In genomic region chr10:69534716-69535115, GRCm38 (mm10) we compare ENCODE assay signal across 8 mouse cellular contexts.
A peak's percentile ranks its signal among the peaks of the same experiment; 100 is the strongest.
DNase-seq lines count a peak whose midpoint lies in the region; ATAC-seq and TF ChIP-seq lines count a peak whose summit lies in the region.

No protein-coding gene starts in this region.

- peak overlapping the region; percentile 77 for H3K9ac ChIP-seq in forebrain, embryonic 15.5 days (replicated peaks)
- H3K9ac ChIP-seq in liver, embryonic 14.5 days (replicated peaks), result no peak overlapping the region

- H3K4me3 ChIP-seq in C2C12 (ENCODE audit: insufficient read depth, poor library complexity, severe bottlenecking), result peak overlapping the region; percentile 27
- H3K4me3 ChIP-seq in forebrain, embryonic 15.5 days, result peak overlapping the region; percentile 66
- H3K4me3 ChIP-seq in liver, embryonic 14.5 days (ENCODE audit: insufficient read depth in 1 of 2, low read depth in 2 of 2, low read length in 2 of 2), result no peak overlapping the region

- peaks cover 36% of the 10 kb centered on the region for H3K79me2 ChIP-seq in C2C12 (ENCODE audit: control insufficient read depth, insufficient read depth)

- peaks cover 33% of the 10 kb centered on the region for H3K4me1 ChIP-seq in forebrain, embryonic 15.5 days
- no peaks in the 10 kb centered on the region for H3K4me1 ChIP-seq in liver, embryonic 14.5 days (replicated peaks; ENCODE audit: control insufficient read depth in 2 of 2, insufficient read depth in 2 of 2, low read length in 1 of 2)

- peak overlapping the region; percentile 51 for H3K4me2 ChIP-seq in forebrain, embryonic 15.5 days (replicated peaks)
- peak overlapping the region; percentile 38 for H3K4me2 ChIP-seq in liver, embryonic 14.5 days (ENCODE audit: low read depth)

- H3ac ChIP-seq in C2C12 (ENCODE audit: control insufficient read depth, insufficient read length, low read depth), result peak overlapping the region; percentile 12

- H3K79me3 ChIP-seq in C2C12 (ENCODE audit: low read depth), result peaks cover 6% of the 10 kb centered on the region

- intact Hi-C loops in left cerebral cortex, postnatal 10 days (cut with DNase I), result loop anchor here (5.0 to 10.0 kb wide), 4 partner anchors 38 to 120 kb away; no protein-coding TSS in a partner anchor

- TF ChIP-seq CTCF in C2C12 (IDR thresholded peaks at IDR 0.05; ENCODE audit: control insufficient read depth, insufficient read depth, insufficient read length), result no peak
- no peak for TF ChIP-seq CTCF in liver, embryonic 14.5 days (IDR thresholded peaks at IDR 0.05; ENCODE audit: low read depth)

- H3K27me3 ChIP-seq in C2C12 (ENCODE audit: control insufficient read depth, insufficient read depth, insufficient read length), result no peaks in the 10 kb centered on the region
- H3K27me3 ChIP-seq in forebrain, embryonic 15.5 days, result no peaks in the 10 kb centered on the region
- H3K27me3 ChIP-seq in liver, embryonic 14.5 days (ENCODE audit: control insufficient read depth, insufficient read depth, low read length), result no peaks in the 10 kb centered on the region

- ATAC-seq in forebrain, embryonic 15.5 days (replicated peaks), result no peak
- ATAC-seq in liver, embryonic 14.5 days (ENCODE audit: insufficient read depth), result no peak

- peak overlapping the region; percentile 92 for H3K27ac ChIP-seq in forebrain, embryonic 15.5 days (replicated peaks)
- H3K27ac ChIP-seq in liver, embryonic 14.5 days, result no peak overlapping the region

- no peaks in the 10 kb centered on the region for H3K36me3 ChIP-seq in C2C12 (ENCODE audit: control insufficient read depth, insufficient read depth)
- no peaks in the 10 kb centered on the region for H3K36me3 ChIP-seq in forebrain, embryonic 15.5 days
- no peaks in the 10 kb centered on the region for H3K36me3 ChIP-seq in liver, embryonic 14.5 days (replicated peaks; ENCODE audit: control insufficient read depth, insufficient read depth, low read depth)

- peak; percentile 13 for DNase-seq in heart, adult 11 months
- DNase-seq in heart, adult 18-20 months, result no peak
- DNase-seq in liver, embryonic 14.5 days (ENCODE audit: low read depth in 3 of 3, low spot score in 3 of 3), result no peak
- DNase-seq in testis, postnatal 10 days (ENCODE audit: low spot score), result no peak
- no peak for DNase-seq in thymus, postnatal 36 days
- DNase-seq in left cerebral cortex, postnatal 10 days (ENCODE audit: extremely low spot score in 1 of 2, low spot score in 2 of 2), result no peak

- 26% methylated on average over 9 of the region's 9 CpGs for WGBS in forebrain, embryonic 15.5 days
- WGBS in liver, embryonic 14.5 days (ENCODE audit: insufficient replicate concordance), result 67% methylated on average over 9 of the region's 9 CpGs

- TF ChIP-seq EP300 in liver, embryonic 14.5 days (IDR thresholded peaks at IDR 0.05; ENCODE audit: low read depth), result no peak

- no peaks in the 10 kb centered on the region for H3K9me3 ChIP-seq in forebrain, embryonic 15.5 days
- no peaks in the 10 kb centered on the region for H3K9me3 ChIP-seq in liver, embryonic 14.5 days (ENCODE audit: control insufficient read depth, low read length)

TF ChIP-seq in C2C12, 6 proteins besides CTCF, POLR2A, EP300 and RAD21:
- TF ChIP-seq CEBPB (IDR thresholded peaks at IDR 0.05; ENCODE audit: low read depth) (no peak), USF1 (IDR thresholded peaks at IDR 0.05; ENCODE audit: low read depth) (no peak), FOSL1 (IDR thresholded peaks at IDR 0.05; ENCODE audit: insufficient read depth, low read length, poor library complexity, severe bottlenecking) (no peak), MAX (IDR thresholded peaks at IDR 0.05) (no peak), MYOD1 (IDR thresholded peaks at IDR 0.05; ENCODE audit: control insufficient read depth, insufficient read length, low read depth) (no peak), MYOG (IDR thresholded peaks at IDR 0.05; ENCODE audit: control insufficient read depth, extremely low read depth, insufficient read length) (no peak)
TF ChIP-seq in C2C12: peak in this region for 0.

Comparison
In these comparisons a context has a peak if more than half of its experiments do, and no peak if none do; other contexts are left out.
1. H3K4me3 ChIP-seq: peak in C2C12 (single experiment) and forebrain, embryonic 15.5 days (single experiment); none in liver, embryonic 14.5 days (0 of 2).